Mouse (Mus musculus) 3134 (cell line): ENCODE measurements around the gene Gpr137.

ENCODE experiments used
- DNase-seq: peaks from one replicate; pipeline ENCODE4 v3.0.0-alpha.2; 2011; ENCODE audit warnings: low spot score; ENCODE audit not compliant: insufficient read length; ENCODE audit errors: extremely low read depth

Gpr137 gene

GRCm38 (mm10) chr19:6941372-6942248 lies 670 bp downstream of the Gpr137 start, which contains the start of gene Bad:
Bad (plus strand) TSS chr19:6941861.
- DNase-seq: peak; percentile 90

- DNase-seq: no peak
Measured at GRCm38 (mm10) chr19:6940396-6941351, 1.6 kb downstream of the Gpr137 start.

- DNase-seq: no peak
Measured at GRCm38 (mm10) chr19:6939106-6940002, 2.9 kb downstream of the Gpr137 start.

GRCm38 (mm10) chr19:6937541-6938465 lies 4.5 kb downstream of the Gpr137 start:
- DNase-seq: no peak

- DNase-seq: no peak
Measured at GRCm38 (mm10) chr19:6936299-6936698, 6.0 kb downstream of the Gpr137 start.

- no peak for DNase-seq
Measured at GRCm38 (mm10) chr19:6934195-6934977, 7.9 kb downstream of the Gpr137 start, which contains the start of gene Kcnk4. Kcnk4 (minus strand) TSS chr19:6934515.

GRCm38 (mm10) chr19:6933436-6934194 lies 8.7 kb downstream of the Gpr137 start:
- DNase-seq: no peak

- no peak for DNase-seq
Measured at GRCm38 (mm10) chr19:6933102-6933435, 9.2 kb downstream of the Gpr137 start.

GRCm38 (mm10) chr19:6932018-6932417 lies 10.3 kb downstream of the Gpr137 start:
- no peak for DNase-seq

GRCm38 (mm10) chr19:6931002-6931401 lies 11.3 kb downstream of the Gpr137 start:
- no peak for DNase-seq

GRCm38 (mm10) chr19:6928080-6928479 lies 14.2 kb downstream of the Gpr137 start:
- DNase-seq: no peak

GRCm38 (mm10) chr19:6926559-6927255 lies 15.6 kb downstream of the Gpr137 start:
- no peak for DNase-seq

GRCm38 (mm10) chr19:6925611-6926329 lies 16.5 kb downstream of the Gpr137 start:
- no peak for DNase-seq

GRCm38 (mm10) chr19:6925307-6925573 lies 17.0 kb downstream of the Gpr137 start, which contains the start of gene Catsperz:
Catsperz (minus strand) TSS chr19:6925380.
- no peak for DNase-seq

GRCm38 (mm10) chr19:6924461-6925306 lies 17.6 kb downstream of the Gpr137 start:
- DNase-seq: no peak
